Mouse (Mus musculus): ENCODE results near the gene Ptch2. TPM values are rescaled to one million over a fixed set of nuclear protein-coding genes. Genes with fewer than 3 reads are reported as not detected.

Gene Ptch2
- total and polyA plus RNA-seq, 3 experiments: 0.33 TPM; not detected in 2

- no peak for DNase-seq (ENCODE audit: low read depth, low spot score)
- Histone ChIP-seq H3K27me3 (ENCODE audit: control insufficient read depth in 1 of 2, insufficient read depth in 2 of 2, low read length in 2 of 2) (no peaks in the 10 kb centered on the region), H3K9me3 (replicated peaks; ENCODE audit: insufficient read depth, low read length) (no peaks in the 10 kb centered on the region), H3K79me2 (ENCODE audit: control insufficient read depth, insufficient read depth, low read length, poor library complexity) (peaks cover 2% of the 10 kb centered on the region), H3K27ac (ENCODE audit: control insufficient read depth, low read depth, low read length) (no peak overlapping the region), H3K4me1 (ENCODE audit: control insufficient read depth in 1 of 2, insufficient read depth in 2 of 2, low read length in 2 of 2) (peaks cover 7 to 34% of the 10 kb centered on the region in 2 experiments), H3K4me3 (ENCODE audit: control insufficient read depth in 1 of 2, insufficient read depth in 1 of 2, low read depth in 2 of 2, low read length in 2 of 2) (no peak overlapping the region), H3K9ac (ENCODE audit: control insufficient read depth, low read depth, low read length, poor library complexity, severe bottlenecking) (no peak overlapping the region), H3K36me3 (ENCODE audit: control insufficient read depth in 1 of 2, insufficient read depth in 2 of 2, low read length in 2 of 2) (peaks cover 0 to 27% of the 10 kb centered on the region in 2 experiments; a peak in 2 of 4 replicates)
- no peak for TF ChIP-seq SIN3A (IDR thresholded peaks at IDR 0.05; ENCODE audit: low read length)
- TF ChIP-seq POLR2AphosphoS2 (IDR thresholded peaks at IDR 0.05; ENCODE audit: low read length): no peak
- no peak for TF ChIP-seq TCF12 (IDR thresholded peaks at IDR 0.05; ENCODE audit: low read depth, low read length)
- no peak for TF ChIP-seq NELFE (IDR thresholded peaks at IDR 0.05; ENCODE audit: low read depth, low read length)
- TF ChIP-seq BHLHE40 (IDR thresholded peaks at IDR 0.05; ENCODE audit: borderline replicate concordance, low read depth, low read length): no peak
- TF ChIP-seq ZNF384 (IDR thresholded peaks at IDR 0.05; ENCODE audit: low read depth, low read length): no peak
- no peak for TF ChIP-seq CHD1 (IDR thresholded peaks at IDR 0.05; ENCODE audit: low read depth, low read length)
- TF ChIP-seq ZKSCAN1 (IDR thresholded peaks at IDR 0.05; ENCODE audit: low read depth, low read length): no peak
- no peak for TF ChIP-seq HCFC1 (IDR thresholded peaks at IDR 0.05; ENCODE audit: low read depth, low read length)
- no peak for TF ChIP-seq POLR2A (IDR thresholded peaks at IDR 0.05; ENCODE audit: control insufficient read depth in 1 of 2, insufficient read depth in 1 of 2, low read depth in 1 of 2, low read length in 2 of 2, poor library complexity in 1 of 2)
- no peak for TF ChIP-seq RCOR1 (IDR thresholded peaks at IDR 0.05; ENCODE audit: low read depth, low read length)
- TF ChIP-seq TBP (IDR thresholded peaks at IDR 0.05; ENCODE audit: low read depth, low read length): no peak
- TF ChIP-seq NRF1 (IDR thresholded peaks at IDR 0.05; ENCODE audit: insufficient read depth, low read depth, low read length, poor library complexity, severe bottlenecking): no peak
- no peak for TF ChIP-seq MAZ (IDR thresholded peaks at IDR 0.05; ENCODE audit: low read depth, low read length)
- no peak for TF ChIP-seq MAX (IDR thresholded peaks at IDR 0.05; ENCODE audit: low read length)
- no peak for TF ChIP-seq MAFK (IDR thresholded peaks at IDR 0.05; ENCODE audit: borderline replicate concordance, low read depth, low read length)
- TF ChIP-seq ZC3H11A (IDR thresholded peaks at IDR 0.05; ENCODE audit: low read depth, low read length): no peak
These were observed 32.3 kb downstream of the Ptch2 start for GRCm38 (mm10) chr4:117127991-117128686.

- no peak for TF ChIP-seq MEF2A (IDR thresholded peaks at IDR 0.05; ENCODE audit: extremely low read depth, insufficient replicate concordance, low read depth, low read length, poor library complexity, severe bottlenecking)
- no peak for TF ChIP-seq KAT2A (conservative IDR thresholded peaks at IDR 0.05; ENCODE audit: low read depth, low read length)
- TF ChIP-seq MAX (IDR thresholded peaks at IDR 0.05; ENCODE audit: low read length): no peak
- no peak for TF ChIP-seq MYC (IDR thresholded peaks at IDR 0.05; ENCODE audit: low read depth, low read length)
- no peak for TF ChIP-seq POLR2AphosphoS2 (IDR thresholded peaks at IDR 0.05; ENCODE audit: low read length)
- TF ChIP-seq HCFC1 (IDR thresholded peaks at IDR 0.05; ENCODE audit: low read depth, low read length): no peak
- TF ChIP-seq GATA1 (IDR thresholded peaks at IDR 0.05; ENCODE audit: low read depth, low read length): no peak
- TF ChIP-seq TAL1 (IDR thresholded peaks at IDR 0.05; ENCODE audit: low read length): no peak
- no peak for TF ChIP-seq JUND (IDR thresholded peaks at IDR 0.05; ENCODE audit: low read depth, low read length)
These were observed 34.9 kb downstream of the Ptch2 start for GRCm38 (mm10) chr4:117130790-117131189.

More at GRCm38 (mm10) chr4:117130790-117131189, 34.9 kb downstream of the Ptch2 start:
- no peak for DNase-seq (ENCODE audit: low read depth, low spot score)
- Histone ChIP-seq H3K4me1 (ENCODE audit: control insufficient read depth in 1 of 2, insufficient read depth in 2 of 2, low read length in 2 of 2) (peaks cover 5 to 27% of the 10 kb centered on the region in 2 experiments), H3K27ac (ENCODE audit: control insufficient read depth, low read depth, low read length) (no peak overlapping the region), H3K9ac (ENCODE audit: control insufficient read depth, low read depth, low read length, poor library complexity, severe bottlenecking) (no peak overlapping the region), H3K36me3 (ENCODE audit: control insufficient read depth in 1 of 2, insufficient read depth in 2 of 2, low read length in 2 of 2) (peaks cover 0 to 10% of the 10 kb centered on the region in 2 experiments; a peak in 2 of 4 replicates), H3K27me3 (ENCODE audit: control insufficient read depth in 1 of 2, insufficient read depth in 2 of 2, low read length in 2 of 2) (no peaks in the 10 kb centered on the region), H3K79me2 (ENCODE audit: control insufficient read depth, insufficient read depth, low read length, poor library complexity) (peaks cover 9% of the 10 kb centered on the region), H3K9me3 (replicated peaks; ENCODE audit: insufficient read depth, low read length) (no peaks in the 10 kb centered on the region), H3K4me3 (ENCODE audit: control insufficient read depth in 1 of 2, insufficient read depth in 1 of 2, low read depth in 2 of 2, low read length in 2 of 2) (no peak overlapping the region)

Measured in MEL (cell line).